Mouse (Mus musculus): ENCODE data around the gene Hnrnpl. TPM values are rescaled to one million over a fixed set of nuclear protein-coding genes. Genes with fewer than 3 reads are reported as not detected.
"Not testable (repeated sequence)": the region's sequence is repeated elsewhere in the genome, so short reads cannot be mapped to it uniquely, and the experiment has no call there.

Gene Hnrnpl
- polyA plus RNA-seq, 1 experiment from 2014 or later, result 180 TPM

GRCm38 (mm10) chr7:28862817-28863499 lies 54.6 kb downstream of the Hnrnpl start:
- H3K4me2 ChIP-seq (ENCODE audit: low read depth, low read length), result no peak overlapping the region
- no peak overlapping the region for H3K27ac ChIP-seq (replicated peaks; ENCODE audit: low read depth, low read length)
- peaks cover 15% of the 10 kb centered on the region; the same call in 1 of the 2 replicates for H3K4me1 ChIP-seq (ENCODE audit: control insufficient read depth, insufficient read depth, low read length)
- H3K9ac ChIP-seq (ENCODE audit: low read depth, low read length), result no peak overlapping the region
- no peak for DNase-seq (ENCODE audit: low spot score)
- no peaks in the 10 kb centered on the region for H3K9me3 ChIP-seq (ENCODE audit: control insufficient read depth, low read length)
- H3K4me3 ChIP-seq (ENCODE audit: low read depth, low read length), result no peak overlapping the region
- no peak for ATAC-seq (ENCODE audit: low read depth)
- no peaks in the 10 kb centered on the region for H3K27me3 ChIP-seq (replicated peaks; ENCODE audit: control insufficient read depth, insufficient read depth, low read length)
- WGBS, result 77% methylated on average over 15 of the region's 15 CpGs
- no peaks in the 10 kb centered on the region for H3K36me3 ChIP-seq (ENCODE audit: control insufficient read depth, insufficient read depth, low read length)

- H3K36me3 ChIP-seq (ENCODE audit: control insufficient read depth, insufficient read depth, low read length), result no peaks in the 10 kb centered on the region
- peak within 1 kb of the TSS; percentile 33 for H3K4me2 ChIP-seq (ENCODE audit: low read depth, low read length)
- H3K4me3 ChIP-seq (ENCODE audit: low read depth, low read length), result peak within 1 kb of the TSS; percentile 5; the same call in 1 of the 2 replicates
- H3K9me3 ChIP-seq (ENCODE audit: control insufficient read depth, low read length), result no peaks in the 10 kb centered on the region
- peak within 1 kb of the TSS; percentile 65 for H3K27ac ChIP-seq (replicated peaks; ENCODE audit: low read depth, low read length)
- H3K27me3 ChIP-seq (replicated peaks; ENCODE audit: control insufficient read depth, insufficient read depth, low read length), result no peaks in the 10 kb centered on the region
- 68% methylated on average over 6 of the region's 6 CpGs for WGBS
- H3K9ac ChIP-seq (ENCODE audit: low read depth, low read length), result peak within 1 kb of the TSS; percentile 4; the same call in 1 of the 2 replicates
- H3K4me1 ChIP-seq (ENCODE audit: control insufficient read depth, insufficient read depth, low read length), result peaks cover 15% of the 10 kb centered on the region; the same call in 1 of the 2 replicates
- no peak for ATAC-seq (ENCODE audit: low read depth)
- no peak for DNase-seq (ENCODE audit: low spot score)
These were observed 55.2 kb downstream of the Hnrnpl start, which contains the start of gene Lgals7 for GRCm38 (mm10) chr7:28863540-28863939. Lgals7 (plus strand) TSS chr7:28863853.

- 31% methylated on average over 9 of the region's 9 CpGs for WGBS
- peak overlapping the region; percentile 4; the same call in 1 of the 2 replicates for H3K9ac ChIP-seq (ENCODE audit: low read depth, low read length)
- no peaks in the 10 kb centered on the region for H3K36me3 ChIP-seq (ENCODE audit: control insufficient read depth, insufficient read depth, low read length)
- peak overlapping the region; percentile 33 for H3K4me2 ChIP-seq (ENCODE audit: low read depth, low read length)
- DNase-seq (ENCODE audit: low spot score) (peak; percentile 61), ATAC-seq (ENCODE audit: low read depth) (peak; percentile 41)
- H3K27me3 ChIP-seq (replicated peaks; ENCODE audit: control insufficient read depth, insufficient read depth, low read length), result no peaks in the 10 kb centered on the region
- peak overlapping the region; percentile 5; the same call in 1 of the 2 replicates for H3K4me3 ChIP-seq (ENCODE audit: low read depth, low read length)
- H3K9me3 ChIP-seq (ENCODE audit: control insufficient read depth, low read length), result no peaks in the 10 kb centered on the region
- H3K4me1 ChIP-seq (ENCODE audit: control insufficient read depth, insufficient read depth, low read length), result peaks cover 15% of the 10 kb centered on the region; the same call in 1 of the 2 replicates
- H3K27ac ChIP-seq (replicated peaks; ENCODE audit: low read depth, low read length), result peak overlapping the region; percentile 65
These were observed 56.0 kb downstream of the Hnrnpl start for GRCm38 (mm10) chr7:28864288-28864750.

DNA sequence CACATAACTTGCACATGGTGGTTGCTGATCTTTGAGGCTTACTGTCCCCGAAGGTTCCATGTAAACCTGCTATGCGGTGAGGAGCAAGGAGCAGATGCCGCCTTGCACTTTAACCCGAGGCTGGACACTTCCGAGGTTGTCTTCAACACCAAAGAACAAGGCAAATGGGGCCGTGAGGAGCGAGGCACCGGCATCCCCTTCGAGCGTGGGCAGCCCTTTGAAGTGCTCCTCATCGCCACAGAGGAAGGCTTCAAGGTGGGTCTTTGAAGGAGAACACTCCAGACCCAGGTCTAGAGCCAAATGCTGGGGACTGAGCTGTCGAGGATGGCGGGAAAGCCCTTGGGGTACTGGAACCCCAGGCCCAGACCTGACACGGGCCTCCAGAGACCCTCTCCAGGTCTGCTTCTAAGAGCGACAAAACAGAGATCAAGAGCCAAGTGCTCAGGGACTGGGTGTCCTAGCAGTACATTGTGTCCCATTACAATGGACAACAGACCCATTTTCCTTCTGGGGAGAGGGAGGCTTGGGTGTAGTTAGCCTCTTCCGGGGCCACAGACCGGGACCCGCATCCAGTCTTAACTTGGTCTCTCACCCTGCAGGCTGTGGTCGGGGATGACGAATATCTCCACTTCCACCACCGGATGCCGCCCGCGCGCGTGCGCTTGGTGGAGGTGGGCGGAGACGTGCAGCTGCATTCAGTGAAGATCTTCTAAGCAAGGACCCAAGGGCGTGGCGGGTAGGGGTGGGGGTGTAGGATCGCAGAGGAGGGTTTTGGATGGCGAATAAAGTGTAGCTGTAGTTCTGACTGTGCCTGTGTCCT lies 57.4 kb downstream of the Hnrnpl start:
- Histone ChIP-seq H3K27ac (replicated peaks; ENCODE audit: low read depth, low read length) (peak overlapping the region; percentile 36), H3K9me3 (ENCODE audit: control insufficient read depth, low read length) (no peaks in the 10 kb centered on the region), H3K4me3 (ENCODE audit: low read depth, low read length) (peak overlapping the region; percentile 26), H3K4me1 (ENCODE audit: control insufficient read depth, insufficient read depth, low read length) (peaks cover 15% of the 10 kb centered on the region; the same call in 1 of the 2 replicates), H3K9ac (ENCODE audit: low read depth, low read length) (peak overlapping the region; percentile 40; the same call in 1 of the 2 replicates), H3K36me3 (ENCODE audit: control insufficient read depth, insufficient read depth, low read length) (no peaks in the 10 kb centered on the region), H3K4me2 (ENCODE audit: low read depth, low read length) (peak overlapping the region; percentile 52), H3K27me3 (replicated peaks; ENCODE audit: control insufficient read depth, insufficient read depth, low read length) (no peaks in the 10 kb centered on the region)
- 39% methylated on average over 33 of the region's 33 CpGs for WGBS
- ATAC-seq (ENCODE audit: low read depth) (peak; percentile 80), DNase-seq (ENCODE audit: low spot score) (peak; percentile 88)

DNA sequence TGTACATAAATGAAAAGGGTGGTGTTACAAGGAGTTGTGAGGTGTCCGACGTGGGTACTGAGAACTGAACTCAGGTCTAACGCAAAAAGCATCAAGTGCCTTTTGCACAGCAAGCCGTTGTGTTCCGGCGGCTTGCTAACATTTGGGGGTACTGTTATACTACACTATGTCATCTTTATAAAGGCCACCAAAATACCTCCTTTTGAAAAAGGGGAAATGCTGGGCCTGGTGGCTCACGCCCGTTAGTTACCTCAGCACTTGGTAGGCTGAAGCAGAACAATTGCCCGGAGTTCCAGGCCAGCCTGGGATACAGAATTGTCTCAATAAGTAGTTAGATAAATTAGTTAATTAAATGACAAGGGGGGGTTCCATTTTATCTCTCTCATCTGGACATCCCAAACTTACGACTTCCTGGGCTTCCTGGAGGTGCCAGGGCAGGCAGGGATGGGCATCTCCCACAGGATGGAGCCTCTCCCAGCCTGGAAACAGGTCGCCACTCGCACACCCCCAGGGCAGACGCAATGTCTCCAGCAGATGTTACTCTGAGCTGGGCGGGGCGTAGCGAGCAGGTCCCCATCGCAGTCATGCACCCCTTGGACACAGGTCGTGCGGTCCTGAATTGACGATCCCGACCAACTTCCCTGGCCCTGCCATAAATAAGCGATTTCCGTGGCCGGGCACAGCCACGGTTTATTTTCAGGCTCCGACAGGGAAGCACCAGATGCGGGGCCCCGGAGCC lies 58.6 kb downstream of the Hnrnpl start:
- no peaks in the 10 kb centered on the region for H3K27me3 ChIP-seq (replicated peaks; ENCODE audit: control insufficient read depth, insufficient read depth, low read length)
- no peak overlapping the region for H3K4me3 ChIP-seq (ENCODE audit: low read depth, low read length)
- WGBS, result 89% methylated on average over 28 of the region's 28 CpGs
- H3K4me2 ChIP-seq (ENCODE audit: low read depth, low read length), result no peak overlapping the region
- H3K27ac ChIP-seq (replicated peaks; ENCODE audit: low read depth, low read length), result 0 out of 2 replicates have a peak overlapping the region, but pooled peaks have one; percentile 21
- no peaks in the 10 kb centered on the region for H3K9me3 ChIP-seq (ENCODE audit: control insufficient read depth, low read length)
- H3K4me1 ChIP-seq (ENCODE audit: control insufficient read depth, insufficient read depth, low read length), result peaks cover 15% of the 10 kb centered on the region; the same call in 1 of the 2 replicates
- no peaks in the 10 kb centered on the region for H3K36me3 ChIP-seq (ENCODE audit: control insufficient read depth, insufficient read depth, low read length)
- H3K9ac ChIP-seq (ENCODE audit: low read depth, low read length), result no peak overlapping the region
- ATAC-seq (ENCODE audit: low read depth), result no peak
- DNase-seq (ENCODE audit: low spot score), result no peak

DNA sequence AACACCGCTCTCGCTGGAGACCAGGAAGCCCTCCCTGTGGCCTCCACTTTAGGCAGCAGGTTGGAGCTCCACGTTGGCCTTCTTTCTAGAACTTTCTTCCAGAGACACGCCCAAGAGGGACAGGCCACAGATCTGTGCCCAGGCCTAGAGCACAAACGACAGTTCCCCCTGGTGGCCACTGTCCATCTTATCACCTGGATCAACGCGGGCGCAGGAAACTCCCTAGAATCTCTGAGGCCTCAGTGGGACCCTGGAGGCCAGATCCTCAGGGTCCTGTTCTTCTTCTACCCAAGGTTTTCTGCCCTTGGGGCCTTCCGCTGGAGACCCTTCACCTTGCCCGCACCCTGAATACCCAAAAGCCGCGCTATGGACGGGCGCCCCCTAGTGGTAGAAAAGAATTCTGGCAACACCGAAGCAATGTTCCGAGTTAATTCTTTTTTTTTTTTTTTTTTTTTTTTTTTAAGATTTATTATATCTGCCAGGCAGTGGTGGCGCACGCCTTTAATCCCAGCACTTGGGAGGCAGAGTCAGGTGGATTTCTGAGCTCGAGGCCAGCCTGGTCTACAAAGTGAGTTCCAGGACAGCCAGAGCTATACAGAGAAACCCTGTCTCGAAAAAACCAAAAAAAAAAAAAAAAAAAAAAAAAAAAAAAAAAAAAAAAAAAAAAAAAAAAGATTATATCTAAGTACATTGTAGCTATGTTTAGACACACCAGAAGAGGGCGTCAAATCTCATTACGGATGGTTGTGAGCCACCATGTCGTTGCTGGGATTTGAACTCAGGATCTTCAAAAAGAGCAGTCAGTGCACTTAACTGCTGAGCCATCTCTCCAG lies 59.4 kb downstream of the Hnrnpl start:
- H3K27ac ChIP-seq (replicated peaks; ENCODE audit: low read depth, low read length), result 0 out of 2 replicates have a peak overlapping the region, but pooled peaks have one; percentile 21
- not testable (repeated sequence) for H3K36me3 ChIP-seq (ENCODE audit: control insufficient read depth, insufficient read depth, low read length); ATAC-seq (ENCODE audit: low read depth); H3K9me3 ChIP-seq (ENCODE audit: control insufficient read depth, low read length); H3K4me3 ChIP-seq (ENCODE audit: low read depth, low read length); H3K27me3 ChIP-seq (replicated peaks; ENCODE audit: control insufficient read depth, insufficient read depth, low read length); H3K9ac ChIP-seq (ENCODE audit: low read depth, low read length)
- peaks cover 15% of the 10 kb centered on the region; the same call in 1 of the 2 replicates for H3K4me1 ChIP-seq (ENCODE audit: control insufficient read depth, insufficient read depth, low read length)
- H3K4me2 ChIP-seq (ENCODE audit: low read depth, low read length), result peak overlapping the region; percentile 29; the same call in 1 of the 2 replicates
- peak; percentile 69 for DNase-seq (ENCODE audit: low spot score)
- WGBS, result 30% methylated on average over 23 of the region's 23 CpGs

GRCm38 (mm10) chr7:28870901-28871664 lies 62.7 kb downstream of the Hnrnpl start:
- Histone ChIP-seq H3K4me1 (ENCODE audit: control insufficient read depth, insufficient read depth, low read length) (no peaks in the 10 kb centered on the region; the same call in 1 of the 2 replicates), H3K27me3 (replicated peaks; ENCODE audit: control insufficient read depth, insufficient read depth, low read length) (no peaks in the 10 kb centered on the region), H3K4me3 (ENCODE audit: low read depth, low read length) (no peak overlapping the region), H3K9me3 (ENCODE audit: control insufficient read depth, low read length) (no peaks in the 10 kb centered on the region), H3K4me2 (ENCODE audit: low read depth, low read length) (no peak overlapping the region), H3K9ac (ENCODE audit: low read depth, low read length) (no peak overlapping the region), H3K27ac (replicated peaks; ENCODE audit: low read depth, low read length) (no peak overlapping the region), H3K36me3 (ENCODE audit: control insufficient read depth, insufficient read depth, low read length) (no peaks in the 10 kb centered on the region)
- DNase-seq (ENCODE audit: low spot score) (no peak), ATAC-seq (ENCODE audit: low read depth) (no peak)
- 90% methylated on average over 24 of the region's 24 CpGs for WGBS

Data from embryonic facial prominence, embryonic 14.5 days (tissue).